In genomic region chr8:119386988-119387387, GRCm38 (mm10) we compare ENCODE assay signal across 35 mouse cellular contexts. TPM values are rescaled to one million over a fixed set of nuclear protein-coding genes. Genes with fewer than 3 reads are reported as not detected.
"Had no signal": no experiment of that assay in that cellular context is flagged by ENCODE, and none has a peak within 500 bp of the region (broad histone marks: within the 10 kb centered on the region; RNA-seq: fewer than 3 reads in every experiment).

No protein-coding gene starts in this region.

- H3K27me3 ChIP-seq: heart, embryonic 12.5 days; hindbrain, embryonic 15.5 days; intestine, embryonic 15.5 days; kidney, embryonic 15.5 days had no signal

- H3K4me3 ChIP-seq: heart, embryonic 10.5 days; heart, embryonic 12.5 days; heart, embryonic 13.5 days; heart, embryonic 15.5 days; hindbrain, embryonic 10.5 days; hindbrain, embryonic 12.5 days; hindbrain, embryonic 13.5 days; hindbrain, embryonic 15.5 days; intestine, embryonic 15.5 days; kidney, embryonic 15.5 days; layer of hippocampus, adult 2 months; left cerebral cortex, adult 2 months had no signal

- H3K4me1 ChIP-seq: heart, embryonic 10.5 days; heart, embryonic 12.5 days; heart, embryonic 13.5 days; heart, embryonic 15.5 days; hindbrain, embryonic 10.5 days; hindbrain, embryonic 12.5 days; hindbrain, embryonic 13.5 days; hindbrain, embryonic 15.5 days; intestine, embryonic 15.5 days; kidney, embryonic 15.5 days had no signal

- DNase-seq: heart, postnatal 10 days; heart, postnatal 14 days; heart, postnatal 36 days; heart, postnatal 4 days; kidney, adult 11 months; kidney, adult 18-20 months; kidney, adult 2 months; kidney, adult 8-10 months; kidney, adult 9 months; kidney, postnatal 10 days; kidney, postnatal 14 days; kidney, postnatal 25 days; kidney, postnatal 36 days; kidney, postnatal 4 days; layer of hippocampus, adult 9-11 months; layer of hippocampus, postnatal 36 days had no signal

- H3K9me3 ChIP-seq: heart, embryonic 10.5 days; heart, embryonic 12.5 days; heart, embryonic 13.5 days; heart, embryonic 15.5 days; hindbrain, embryonic 10.5 days; hindbrain, embryonic 12.5 days; hindbrain, embryonic 13.5 days; hindbrain, embryonic 15.5 days; intestine, embryonic 15.5 days; kidney, embryonic 15.5 days had no signal

- H3K9ac ChIP-seq: heart, embryonic 12.5 days; heart, embryonic 13.5 days; heart, embryonic 15.5 days; hindbrain, embryonic 12.5 days; hindbrain, embryonic 13.5 days; hindbrain, embryonic 14.5 days; hindbrain, embryonic 15.5 days; intestine, embryonic 15.5 days; kidney, embryonic 15.5 days had no signal

- H3K27ac ChIP-seq: heart, embryonic 10.5 days; heart, embryonic 13.5 days; heart, embryonic 15.5 days; hindbrain, embryonic 10.5 days; hindbrain, embryonic 12.5 days; hindbrain, embryonic 13.5 days; hindbrain, embryonic 14.5 days; hindbrain, embryonic 15.5 days; hindbrain, postnatal 0 days; intestine, embryonic 15.5 days; kidney, embryonic 15.5 days; kidney, postnatal 0 days; layer of hippocampus, adult 2 months; left cerebral cortex, adult 2 months had no signal

- H3K36me3 ChIP-seq: heart, embryonic 10.5 days; heart, embryonic 12.5 days; heart, embryonic 13.5 days; heart, embryonic 15.5 days; hindbrain, embryonic 10.5 days; hindbrain, embryonic 12.5 days; hindbrain, embryonic 13.5 days; hindbrain, embryonic 15.5 days; intestine, embryonic 15.5 days; kidney, embryonic 15.5 days had no signal

RNA-seq across cellular contexts. Expression of gene Osgin1, which starts 46.9 kb away (rescaled TPM):
- total RNA-seq: hindbrain, postnatal 0 days had no signal

RNA-seq across cellular contexts. Expression of gene Necab2, which starts 59.5 kb away (rescaled TPM):
- total RNA-seq: heart, postnatal 10 days; heart, postnatal 14 days; heart, postnatal 25 days; heart, postnatal 36 days; hematopoietic stem cell, adult 5-6 weeks had no signal
- polyA plus RNA-seq: heart, postnatal 0 days; inflammation-experienced regulatory T-cells, adult 6 months had no signal
